Mouse (Mus musculus): Measurements from ENCODE around the gene S100a3. TPM values are rescaled to one million over a fixed set of nuclear protein-coding genes. Genes with fewer than 3 reads are reported as not detected.

The S100a3 gene
- polyA plus RNA-seq (2012; rRNA removed) (not detected in 2 replicates), polyA plus RNA-seq (2014; fragmentation: Nextera tagmentation; extraction: Ambion mirVana) (0.20 TPM in 1 of 2 replicates, not detected in the other)

- Histone ChIP-seq H3K27ac (no peak within 1 kb of the TSS), H3K4me1 (replicated peaks; ENCODE audit: control insufficient read depth in 2 of 2, insufficient read depth in 2 of 2, low read length in 1 of 2) (no peaks in the 10 kb centered on the region), H3K9ac (replicated peaks) (no peak within 1 kb of the TSS), H3K4me2 (ENCODE audit: low read depth) (no peak within 1 kb of the TSS), H3K9me3 (ENCODE audit: control insufficient read depth, low read length) (no peaks in the 10 kb centered on the region), H3K4me3 (ENCODE audit: insufficient read depth in 1 of 2, low read depth in 2 of 2, low read length in 2 of 2) (no peak within 1 kb of the TSS), H3K36me3 (replicated peaks; ENCODE audit: control insufficient read depth, insufficient read depth, low read depth) (no peaks in the 10 kb centered on the region), H3K27me3 (ENCODE audit: control insufficient read depth, insufficient read depth, low read length) (no peaks in the 10 kb centered on the region)
- no peak for TF ChIP-seq CTCF (IDR thresholded peaks at IDR 0.05; ENCODE audit: low read depth)
- TF ChIP-seq EP300 (IDR thresholded peaks at IDR 0.05; ENCODE audit: low read depth) = no peak
- ATAC-seq (ENCODE audit: insufficient read depth) (no peak), DNase-seq (ENCODE audit: low read depth in 3 of 3, low spot score in 3 of 3) (no peak)
- WGBS (ENCODE audit: insufficient replicate concordance) = 59% methylated on average over 6 of the region's 6 CpGs
Observed at GRCm38 (mm10) chr3:90560008-90560628, at the start of gene S100a3. Gene S100a3, plus strand, starts transcription at chr3:90560578.

DNA sequence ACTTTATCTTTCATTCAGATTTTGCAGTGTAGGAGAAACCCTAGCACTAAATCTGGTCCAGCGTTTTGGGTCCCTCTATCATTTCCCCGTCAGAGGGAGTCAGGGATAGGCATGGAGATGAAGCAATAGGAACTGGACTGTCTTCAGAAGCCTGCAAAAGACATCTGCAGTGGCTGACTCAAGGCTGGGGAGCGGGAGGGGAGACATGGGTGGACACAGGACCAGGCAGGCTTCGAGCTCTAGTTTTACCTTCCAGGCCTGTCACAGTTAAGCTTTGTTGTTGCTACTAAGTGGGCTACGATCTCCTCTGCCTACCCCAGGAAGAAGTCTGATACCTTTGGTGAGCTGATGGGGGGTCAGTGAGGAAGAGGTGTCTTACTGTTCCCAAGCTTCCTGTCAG lies 48.1 kb upstream of the S100a3 start:
- peaks cover 5% of the 10 kb centered on the region for H3K36me3 ChIP-seq (replicated peaks; ENCODE audit: control insufficient read depth, insufficient read depth, low read depth)
- no peak for DNase-seq (ENCODE audit: low read depth in 3 of 3, low spot score in 3 of 3)
- no peak for TF ChIP-seq EP300 (IDR thresholded peaks at IDR 0.05; ENCODE audit: low read depth)
- TF ChIP-seq CTCF (IDR thresholded peaks at IDR 0.05; ENCODE audit: low read depth) = no peak
- peaks cover 14 to 26% of the 10 kb centered on the region in 2 experiments for H3K4me1 ChIP-seq (replicated peaks; ENCODE audit: control insufficient read depth in 2 of 2, insufficient read depth in 2 of 2, low read length in 1 of 2)
- no peak overlapping the region for H3K27ac ChIP-seq
- no peak overlapping the region for H3K9ac ChIP-seq (replicated peaks)
- H3K4me2 ChIP-seq (ENCODE audit: low read depth) = no peak overlapping the region
- no peak for ATAC-seq (ENCODE audit: insufficient read depth)
- H3K27me3 ChIP-seq (ENCODE audit: control insufficient read depth, insufficient read depth, low read length) = no peaks in the 10 kb centered on the region; the same call in 1 of the 2 replicates
- 68% methylated on average over 5 of the region's 5 CpGs for WGBS (ENCODE audit: insufficient replicate concordance)
- no peak overlapping the region for H3K4me3 ChIP-seq (ENCODE audit: insufficient read depth in 1 of 2, low read depth in 2 of 2, low read length in 2 of 2)
- H3K9me3 ChIP-seq (ENCODE audit: control insufficient read depth, low read length) = no peaks in the 10 kb centered on the region

- Histone ChIP-seq H3K27me3 (ENCODE audit: control insufficient read depth, insufficient read depth, low read length) (no peaks in the 10 kb centered on the region; the same call in 1 of the 2 replicates), H3K36me3 (replicated peaks; ENCODE audit: control insufficient read depth, insufficient read depth, low read depth) (no peaks in the 10 kb centered on the region), H3K27ac (no peak overlapping the region), H3K4me1 (replicated peaks; ENCODE audit: control insufficient read depth in 2 of 2, insufficient read depth in 2 of 2, low read length in 1 of 2) (peaks cover 8 to 20% of the 10 kb centered on the region in 2 experiments), H3K9ac (replicated peaks) (no peak overlapping the region), H3K9me3 (ENCODE audit: control insufficient read depth, low read length) (no peaks in the 10 kb centered on the region), H3K4me2 (ENCODE audit: low read depth) (peak overlapping the region; percentile 98), H3K4me3 (ENCODE audit: insufficient read depth in 1 of 2, low read depth in 2 of 2, low read length in 2 of 2) (no peak overlapping the region)
- TF ChIP-seq EP300 (IDR thresholded peaks at IDR 0.05; ENCODE audit: low read depth) (no peak), CTCF (IDR thresholded peaks at IDR 0.05; ENCODE audit: low read depth) (no peak)
- ATAC-seq (ENCODE audit: insufficient read depth) = no peak
- WGBS (ENCODE audit: insufficient replicate concordance) = 65% methylated on average over 9 of the region's 9 CpGs
- DNase-seq (ENCODE audit: low read depth in 3 of 3, low spot score in 3 of 3) = no peak
Observed at GRCm38 (mm10) chr3:90512948-90513642, 47.3 kb upstream of the S100a3 start.

- peak; percentile 17 for ATAC-seq (ENCODE audit: insufficient read depth)
Observed at GRCm38 (mm10) chr3:90513796-90514590, 46.4 kb upstream of the S100a3 start, which contains the start of the genes S100a1 and S100a13. Gene S100a1, minus strand, starts transcription at chr3:90514392. Gene S100a13, plus strand, starts transcription at chr3:90514435.

More at GRCm38 (mm10) chr3:90513796-90514590, 46.4 kb upstream of the S100a3 start, which contains the start of the genes S100a1 and S100a13:
- WGBS (ENCODE audit: insufficient replicate concordance) = 3% methylated on average over 25 of the region's 25 CpGs
- Histone ChIP-seq H3K4me3 (ENCODE audit: insufficient read depth in 1 of 2, low read depth in 2 of 2, low read length in 2 of 2) (peak within 1 kb of the TSS; percentile 54 to 66), H3K9ac (replicated peaks) (peak within 1 kb of the TSS; percentile 68), H3K27ac (no peak within 1 kb of the TSS), H3K36me3 (replicated peaks; ENCODE audit: control insufficient read depth, insufficient read depth, low read depth) (no peaks in the 10 kb centered on the region), H3K4me1 (replicated peaks; ENCODE audit: control insufficient read depth in 2 of 2, insufficient read depth in 2 of 2, low read length in 1 of 2) (peaks cover 5 to 19% of the 10 kb centered on the region in 2 experiments), H3K9me3 (ENCODE audit: control insufficient read depth, low read length) (no peaks in the 10 kb centered on the region), H3K4me2 (ENCODE audit: low read depth) (peak within 1 kb of the TSS; percentile 98), H3K27me3 (ENCODE audit: control insufficient read depth, insufficient read depth, low read length) (no peaks in the 10 kb centered on the region; the same call in 1 of the 2 replicates)
- TF ChIP-seq CTCF (IDR thresholded peaks at IDR 0.05; ENCODE audit: low read depth) (peak; percentile 59), EP300 (IDR thresholded peaks at IDR 0.05; ENCODE audit: low read depth) (no peak)
- DNase-seq (ENCODE audit: low read depth in 3 of 3, low spot score in 3 of 3) = peak in 1 of 3 experiments; percentile 45
